Mouse (Mus musculus) liver, embryonic 14 days (tissue): ENCODE measurements around the gene Olfr638. TPM values are rescaled to one million over a fixed set of nuclear protein-coding genes. Genes with fewer than 3 reads are reported as not detected.

Source experiments
- polyA plus RNA-seq: library from polyadenylated mRNA; depleted of rRNA; stranded (reverse); fragments of >200 nt; gene quantifications from 2 replicates; pipeline ENCODE4 v1.2.3, GENCODE M21; 2012; rRNA removed

Gene Olfr638
- 0.05 TPM in 2 replicates for polyA plus RNA-seq

DNA sequence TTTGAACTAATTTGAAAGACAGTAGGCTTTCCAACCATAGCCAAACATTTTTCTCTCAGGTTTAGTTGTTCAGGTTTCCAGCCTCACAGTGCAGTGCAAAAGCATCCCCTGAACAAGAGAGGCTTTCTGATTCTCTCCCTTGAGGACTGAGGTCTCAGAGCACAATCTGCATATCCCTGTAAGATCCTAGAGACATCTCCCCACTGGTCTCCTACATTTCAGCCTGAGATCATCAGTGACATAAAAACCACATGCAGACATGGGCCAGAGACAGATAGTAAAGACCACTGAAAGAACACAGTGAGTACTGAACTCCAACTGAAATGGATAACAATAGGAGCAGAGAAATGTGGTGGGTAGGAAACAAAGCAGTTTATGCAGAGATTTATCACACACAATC lies at the start of gene Olfr638:
Gene Olfr638 (plus strand): TSS at position 301 of the 400 bp plus-strand sequence.

DNA sequence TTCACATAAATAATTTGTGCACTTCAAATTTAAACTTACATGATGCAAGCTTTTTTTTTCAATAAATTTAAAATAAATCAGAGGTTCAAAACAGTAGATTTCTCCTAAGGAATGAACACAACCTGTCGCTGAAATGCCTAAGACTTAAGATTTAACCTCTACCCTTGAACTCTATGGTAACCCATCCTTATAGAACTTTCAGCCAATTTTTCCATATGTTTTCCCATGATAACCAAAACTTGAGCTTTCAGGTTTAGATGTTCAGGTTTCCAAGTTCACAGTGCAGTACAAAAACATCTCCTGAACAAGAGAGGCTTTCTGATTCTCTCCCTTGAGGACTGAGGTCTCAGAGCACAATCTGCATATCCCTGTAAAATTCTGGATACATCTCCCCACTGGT lies 27.7 kb upstream of the Olfr638 start, which contains the start of gene Olfr635:
Gene Olfr635 (plus strand): TSS at position 301 of the 400 bp plus-strand sequence.

DNA sequence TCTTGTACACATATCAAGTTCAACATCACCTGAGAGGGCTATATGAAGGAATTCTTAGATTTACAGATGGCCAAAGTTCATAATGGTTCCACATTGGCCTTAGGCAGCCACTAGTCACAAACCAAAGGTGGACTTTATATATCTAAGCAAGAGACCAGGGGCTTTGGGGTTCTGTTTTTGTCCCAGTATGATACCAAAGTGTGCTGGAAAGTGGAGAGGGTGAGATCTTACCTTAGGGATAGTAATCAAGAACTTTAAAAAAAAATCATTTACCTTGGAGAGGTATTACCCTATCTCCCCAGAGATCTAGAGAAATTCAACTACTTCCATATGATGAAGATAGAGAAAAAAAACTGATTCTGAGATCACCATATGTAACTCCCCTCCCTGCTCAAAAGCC lies 18.7 kb downstream of the Olfr638 start, which contains the start of gene Olfr639:
Gene Olfr639 (minus strand): TSS at position 101 of the 400 bp plus-strand sequence.

DNA sequence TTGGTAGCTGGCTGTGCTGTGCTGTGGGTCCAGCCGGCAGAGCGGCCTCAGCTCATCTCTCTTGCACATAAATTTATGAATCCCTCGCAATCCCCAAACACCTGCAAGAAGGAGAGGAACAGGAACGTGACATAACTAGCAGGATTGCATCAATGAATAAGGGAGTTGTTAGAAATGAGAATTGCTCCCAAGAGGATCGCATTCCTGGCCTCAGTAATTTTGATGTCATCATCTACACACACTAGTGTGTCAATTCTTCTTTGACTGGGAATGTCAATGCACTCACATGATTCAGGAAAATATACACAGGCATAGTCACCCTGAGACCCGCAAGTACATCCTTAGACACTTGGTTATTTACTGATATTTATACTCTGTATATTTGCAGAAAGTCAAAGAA lies 26.9 kb downstream of the Olfr638 start, which contains the start of gene Olfr640:
Gene Olfr640 (minus strand): TSS at position 101 of the 400 bp plus-strand sequence.

DNA sequence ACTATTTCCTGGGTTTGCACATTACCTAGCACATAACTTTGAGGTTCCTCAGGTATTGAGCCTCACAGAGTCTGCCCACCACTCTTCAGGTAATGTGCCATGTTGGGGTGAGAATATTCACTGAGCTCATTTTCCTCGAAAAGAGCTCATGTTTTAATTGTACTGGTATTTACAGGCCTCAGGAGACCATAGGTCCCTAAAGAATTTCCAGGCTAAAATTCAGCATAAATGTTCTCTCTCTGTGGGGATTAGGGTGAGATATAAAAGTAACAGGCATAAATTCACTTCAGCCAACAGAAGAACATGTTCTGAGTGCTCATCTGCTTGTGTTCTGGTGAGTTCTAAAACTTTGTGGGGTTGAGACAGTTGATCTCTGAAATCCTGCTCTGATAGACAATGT lies 36.6 kb downstream of the Olfr638 start, which contains the start of gene Olfr641:
Gene Olfr641 (plus strand): TSS at position 301 of the 400 bp plus-strand sequence.

DNA sequence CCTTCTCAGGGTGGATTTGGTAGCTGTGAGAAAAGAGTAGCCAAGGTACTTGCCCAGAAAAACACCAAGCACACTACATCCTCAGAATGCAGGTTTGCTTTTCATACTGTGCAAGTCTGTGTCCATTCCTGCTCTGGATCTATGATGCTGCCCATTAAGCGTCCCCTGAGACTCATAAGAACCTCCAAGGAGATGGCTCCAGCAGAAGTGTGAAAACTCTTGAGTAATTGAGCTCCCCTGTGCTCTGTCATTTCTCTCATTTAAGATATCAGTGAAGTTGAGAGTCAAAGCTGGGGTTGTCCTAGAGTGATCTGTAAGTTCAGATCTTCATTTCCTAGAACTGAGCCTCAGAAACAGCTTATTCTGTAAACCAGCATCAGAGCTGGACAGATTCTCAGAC lies 54.0 kb downstream of the Olfr638 start, which contains the start of gene Olfr642:
Gene Olfr642 (minus strand): TSS at position 101 of the 400 bp plus-strand sequence.

Other genes with a start within 250 kb of the Olfr638 start
- gene Olfr630, start 241.4 kb upstream of the Olfr638 start, polyA plus RNA-seq = 0.03 TPM in 2 replicates
- 0.01 TPM in 1 of 2 replicates, not detected in the other for gene Olfr69, start 227.2 kb upstream of the Olfr638 start, polyA plus RNA-seq
- 0.06 and 0.08 TPM in 2 replicates for gene Olfr68, start 219.0 kb upstream of the Olfr638 start, polyA plus RNA-seq
- 0.01 and 0.02 TPM in 2 replicates for gene Olfr67, start 206.9 kb upstream of the Olfr638 start, polyA plus RNA-seq
- gene Hbb-bt, start 184.8 kb upstream of the Olfr638 start, polyA plus RNA-seq = 72,714 and 77,546 TPM in 2 replicates
- 210,584 and 218,066 TPM in 2 replicates for gene Hbb-bs, start 170.7 kb upstream of the Olfr638 start, polyA plus RNA-seq
- 0.17 and 0.27 TPM in 2 replicates for gene Hbb-bh2, start 158.2 kb upstream of the Olfr638 start, polyA plus RNA-seq
- 208 and 218 TPM in 2 replicates for gene Hbb-bh1, start 155.6 kb upstream of the Olfr638 start, polyA plus RNA-seq
- 398 and 559 TPM in 2 replicates for gene Hbb-y, start 145.5 kb upstream of the Olfr638 start, polyA plus RNA-seq
- gene Olfr66, start 112.5 kb upstream of the Olfr638 start, polyA plus RNA-seq = 0.01 and 0.05 TPM in 2 replicates
- gene Olfr64, start 104.3 kb upstream of the Olfr638 start, polyA plus RNA-seq = not detected in 2 replicates
- gene Olfr65, start 95.3 kb upstream of the Olfr638 start, polyA plus RNA-seq = not detected in 2 replicates
- 0.45 and 0.77 TPM in 2 replicates for gene Olfr631, start 69.9 kb upstream of the Olfr638 start, polyA plus RNA-seq
- 1.6 and 1.8 TPM in 2 replicates for gene Olfr632, start 64.4 kb upstream of the Olfr638 start, polyA plus RNA-seq
- 0.02 and 0.09 TPM in 2 replicates for gene Olfr633, start 54.3 kb upstream of the Olfr638 start, polyA plus RNA-seq
- under 0.01 TPM in 2 replicates for gene Olfr635, start 27.6 kb upstream of the Olfr638 start, polyA plus RNA-seq
- gene Olfr639, start 18.6 kb downstream of the Olfr638 start, polyA plus RNA-seq = not detected in 2 replicates
- not detected in 2 replicates for gene Olfr640, start 26.8 kb downstream of the Olfr638 start, polyA plus RNA-seq
- gene Olfr641, start 36.7 kb downstream of the Olfr638 start, polyA plus RNA-seq = not detected in 2 replicates
- gene Olfr642, start 53.9 kb downstream of the Olfr638 start, polyA plus RNA-seq = not detected in 2 replicates
- not detected in 2 replicates for gene 4930516K23Rik, start 62.7 kb downstream of the Olfr638 start, polyA plus RNA-seq
- not detected in 2 replicates for gene Olfr644, start 73.1 kb downstream of the Olfr638 start, polyA plus RNA-seq
- not detected in 2 replicates for gene Olfr645, start 86.7 kb downstream of the Olfr638 start, polyA plus RNA-seq
- not detected in 2 replicates for gene Olfr646, start 106.1 kb downstream of the Olfr638 start, polyA plus RNA-seq
- not detected in 2 replicates for gene Ubqln5, start 131.1 kb downstream of the Olfr638 start, polyA plus RNA-seq
- not detected in 2 replicates for gene Olfr643, start 138.7 kb downstream of the Olfr638 start, polyA plus RNA-seq
- not detected in 2 replicates for gene Ubqln3, start 144.5 kb downstream of the Olfr638 start, polyA plus RNA-seq
- gene Ubqlnl, start 151.8 kb downstream of the Olfr638 start, polyA plus RNA-seq = not detected in 2 replicates
- 0.01 TPM in 1 of 2 replicates, not detected in the other for gene Olfm5, start 166.1 kb downstream of the Olfr638 start, polyA plus RNA-seq
- gene Olfr648, start 184.6 kb downstream of the Olfr638 start, polyA plus RNA-seq = 0.03 and 0.06 TPM in 2 replicates
- not detected in 2 replicates for gene Olfr649, start 197.2 kb downstream of the Olfr638 start, polyA plus RNA-seq
- gene Trim6, start 220.0 kb downstream of the Olfr638 start, polyA plus RNA-seq = 0.59 and 0.62 TPM in 2 replicates
- 1.8 and 2.3 TPM in 2 replicates for gene Trim34a, start 245.7 kb downstream of the Olfr638 start, polyA plus RNA-seq